Mouse (Mus musculus) forebrain, embryonic 11.5 days (tissue): Measurements from ENCODE around the gene Slc12a9. TPM values are rescaled to one million over a fixed set of nuclear protein-coding genes. Genes with fewer than 3 reads are reported as not detected.

Source experiments
- ATAC-seq: fragments of 200-750 bp; cut with Nextera tagmentation; replicated peaks from 2 replicates; pipeline ENCODE4 v1.8.0; 2017; ENCODE audit warnings: moderate TSS enrichment; ENCODE audit not compliant: low FRiP score
- DNase-seq: peaks from one replicate; pipeline ENCODE4 v3.0.0-alpha.2; 2017; ENCODE audit warnings: low spot score
- H3K27ac ChIP-seq: fragments of 300-500 bp; sonication (generic); 2 replicates; pipeline ENCODE4 v1.5.1; 2014; ENCODE audit warnings: low read depth, low read length
- H3K27me3 ChIP-seq: fragments of 300-500 bp; sonication (generic); 2 replicates; pipeline ENCODE4 v1.6.1; 2014; ENCODE audit warnings: mild to moderate bottlenecking, low read length, mixed read lengths; ENCODE audit not compliant: control insufficient read depth, insufficient read depth
- H3K36me3 ChIP-seq: fragments of 300-500 bp; sonication (generic); 2 replicates; pipeline ENCODE4 v1.6.1; 2014; ENCODE audit warnings: mild to moderate bottlenecking, low read length, moderate library complexity, mixed read lengths; ENCODE audit not compliant: control insufficient read depth, insufficient read depth
- H3K4me1 ChIP-seq: fragments of 300-500 bp; sonication (generic); replicated peaks from 2 replicates; pipeline ENCODE4 v1.6.1; 2014; ENCODE audit warnings: low read length, mixed read lengths; ENCODE audit not compliant: control insufficient read depth, insufficient read depth
- H3K4me2 ChIP-seq: fragments of 300-500 bp; sonication (generic); 2 replicates; pipeline ENCODE4 v1.6.1; 2014; ENCODE audit warnings: low read depth, mild to moderate bottlenecking, low read length, moderate library complexity, mixed read lengths; ENCODE audit not compliant: severe bottlenecking
- H3K4me3 ChIP-seq: fragments of 300-500 bp; sonication (generic); 2 replicates; pipeline ENCODE4 v1.5.1; 2014; ENCODE audit warnings: low read depth, low read length
- H3K9ac ChIP-seq: fragments of 300-500 bp; sonication (generic); 2 replicates; pipeline ENCODE4 v1.6.1; 2014; ENCODE audit warnings: low read length
- H3K9me3 ChIP-seq: fragments of 300-500 bp; sonication (generic); 2 replicates; pipeline ENCODE4 v1.6.1; 2016; ENCODE audit warnings: low read length, mixed read lengths; ENCODE audit not compliant: control insufficient read depth
- WGBS: fragments of 180-500 bp; shearing (Covaris S2); extraction: QIAGEN DNeasy Blood & Tissue Kit; methylation state at CpG from one replicate; pipeline ENCODE4 v1.1.7; 2014; 5-methylcytosine and 5-hydroxymethylcytosine counted together
- polyA plus RNA-seq: library from polyadenylated mRNA; unstranded; fragments of >200 nt; fragmentation: Nextera tagmentation; extraction: Ambion mirVana; gene quantifications from 2 replicates; pipeline ENCODE4 v1.2.1, GENCODE M21; 2014

The Slc12a9 gene
- polyA plus RNA-seq, 1 experiment from 2014 or later, result 10.5 TPM

DNA sequence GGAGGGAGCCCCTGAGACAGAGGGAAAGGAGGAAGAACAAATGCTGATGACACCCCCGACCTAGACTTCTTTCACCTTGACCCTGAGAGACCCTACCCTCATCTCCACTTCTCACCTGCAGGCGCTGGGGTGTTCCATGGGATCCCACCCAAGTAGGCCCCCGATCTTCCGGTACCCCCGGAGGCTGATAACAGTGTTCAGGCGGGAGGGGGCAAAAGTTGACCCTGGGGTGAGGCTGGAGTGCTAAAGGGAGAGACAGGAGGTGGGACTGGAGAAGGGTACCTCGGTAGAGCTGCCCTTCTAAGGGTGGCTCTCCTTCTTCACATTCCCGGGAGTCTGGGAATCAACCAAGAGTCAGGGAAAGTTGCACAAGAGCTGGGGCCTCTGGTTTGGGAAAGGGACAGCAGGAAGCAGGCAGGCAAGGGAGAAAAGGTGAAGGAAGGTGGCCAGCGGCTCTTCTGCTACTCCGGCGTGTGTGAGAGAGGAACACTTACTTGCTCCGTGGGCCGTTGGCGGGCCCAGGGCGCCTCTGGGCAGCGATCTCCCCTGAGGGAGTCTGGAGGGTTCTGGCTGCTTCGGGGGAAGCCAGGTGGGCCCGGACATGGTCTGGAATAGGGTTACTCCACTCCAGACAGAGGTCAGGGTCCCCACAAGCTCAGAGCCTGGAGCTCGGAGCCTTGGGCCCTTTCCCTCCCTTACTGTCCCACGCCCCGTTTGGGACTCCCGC, 19.8 kb downstream of the Slc12a9 start:
- Histone ChIP-seq H3K27me3 (no peaks in the 10 kb centered on the region), H3K4me3 (peak overlapping the region; percentile 63), H3K36me3 (peaks cover 14% of the 10 kb centered on the region), H3K4me1 (peaks cover 19% of the 10 kb centered on the region), H3K4me2 (peak overlapping the region; percentile 89), H3K27ac (peak overlapping the region; percentile 79), H3K9me3 (no peaks in the 10 kb centered on the region), H3K9ac (peak overlapping the region; percentile 87)
- peak; percentile 69 for ATAC-seq
- no peak for DNase-seq
- WGBS, result 2% methylated on average over 22 of the region's 22 CpGs

DNA sequence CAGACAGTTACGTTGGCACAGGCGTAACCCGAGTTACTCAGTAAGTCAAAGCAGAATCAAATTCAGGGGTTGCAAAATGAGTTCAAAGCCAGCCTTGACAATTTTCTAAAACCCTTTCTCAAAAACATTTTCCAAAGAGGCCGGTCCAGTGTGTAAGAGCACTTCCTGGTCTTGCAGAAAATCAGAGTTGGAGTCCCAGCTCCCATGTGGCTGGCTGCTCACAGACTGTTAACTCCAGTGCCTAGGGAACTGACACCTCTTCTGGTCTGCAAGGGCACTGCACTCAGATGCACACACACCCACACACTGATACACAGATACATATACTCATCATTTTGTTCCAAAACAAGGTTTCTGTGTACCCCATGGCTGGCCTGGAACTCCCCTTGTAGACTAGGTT, 25.0 kb downstream of the Slc12a9 start:
- H3K9ac ChIP-seq, result peak overlapping the region; percentile 70; the same call in 1 of the 2 replicates
- H3K36me3 ChIP-seq, result peaks cover 17% of the 10 kb centered on the region
- H3K4me1 ChIP-seq, result peaks cover 15% of the 10 kb centered on the region
- H3K4me3 ChIP-seq, result peak overlapping the region; percentile 93
- WGBS, result 96% methylated on average over 4 of the region's 4 CpGs
- H3K27me3 ChIP-seq, result no peaks in the 10 kb centered on the region
- H3K27ac ChIP-seq, result no peak overlapping the region; the same call in 1 of the 2 replicates
- DNase-seq, result no peak
- peak overlapping the region; percentile 78; the same call in 1 of the 2 replicates for H3K4me2 ChIP-seq
- no peak for ATAC-seq
- no peaks in the 10 kb centered on the region for H3K9me3 ChIP-seq

DNA sequence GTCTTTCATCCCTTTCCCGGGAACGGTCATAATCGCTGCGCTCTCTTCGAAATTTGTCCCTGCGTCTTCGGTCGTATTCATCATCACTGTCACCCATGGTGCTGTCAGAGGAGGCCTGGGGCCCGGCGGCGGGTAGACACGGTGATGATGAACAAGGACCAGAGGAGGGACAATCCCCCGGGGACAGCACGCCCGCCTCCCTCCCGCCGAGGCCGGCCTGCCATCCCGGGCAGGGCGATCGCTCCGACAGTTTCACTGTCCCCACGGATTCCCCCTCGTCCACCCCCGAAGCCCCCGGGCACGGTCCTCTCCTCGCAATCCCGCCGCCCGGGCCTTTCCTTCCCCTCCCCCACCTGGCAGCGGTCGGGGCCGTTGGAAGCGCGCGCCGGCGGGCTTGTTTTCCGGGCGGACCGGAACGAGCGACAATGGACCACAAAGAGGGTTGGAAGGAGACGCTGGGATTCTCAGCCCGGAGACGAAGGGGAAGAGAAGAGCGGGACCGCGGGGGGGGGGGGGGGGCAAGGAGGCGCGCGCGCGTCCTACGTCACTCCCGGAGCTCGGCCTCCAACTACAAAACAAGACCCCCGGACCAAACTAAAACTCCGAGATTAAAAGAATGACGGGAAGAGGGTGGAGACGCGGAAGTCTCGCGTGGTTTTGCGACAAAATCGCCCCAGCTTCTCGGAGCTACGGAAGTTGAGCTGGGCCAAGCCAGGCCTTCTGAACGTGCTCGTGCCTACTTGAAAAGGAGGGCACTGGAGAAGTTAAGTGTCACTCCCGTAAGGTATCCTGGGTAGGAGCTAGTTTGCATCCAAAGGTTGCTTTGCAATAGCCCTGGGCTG, 26.1 kb downstream of the Slc12a9 start, which contains the start of gene Srrt:
Gene Srrt, minus strand, starts transcription at position 604 of the 842 bp plus-strand sequence.
- Histone ChIP-seq H3K4me3 (peak within 1 kb of the TSS; percentile 93), H3K4me2 (peak within 1 kb of the TSS; percentile 78), H3K36me3 (peaks cover 20% of the 10 kb centered on the region), H3K9me3 (no peaks in the 10 kb centered on the region), H3K27ac (peak within 1 kb of the TSS; percentile 94), H3K4me1 (peaks cover 8% of the 10 kb centered on the region), H3K9ac (peak within 1 kb of the TSS; percentile 97), H3K27me3 (no peaks in the 10 kb centered on the region)
- WGBS, result under 1% methylated on average over 65 of the region's 72 CpGs
- ATAC-seq (peak; percentile 82), DNase-seq (peak; percentile 96)

DNA sequence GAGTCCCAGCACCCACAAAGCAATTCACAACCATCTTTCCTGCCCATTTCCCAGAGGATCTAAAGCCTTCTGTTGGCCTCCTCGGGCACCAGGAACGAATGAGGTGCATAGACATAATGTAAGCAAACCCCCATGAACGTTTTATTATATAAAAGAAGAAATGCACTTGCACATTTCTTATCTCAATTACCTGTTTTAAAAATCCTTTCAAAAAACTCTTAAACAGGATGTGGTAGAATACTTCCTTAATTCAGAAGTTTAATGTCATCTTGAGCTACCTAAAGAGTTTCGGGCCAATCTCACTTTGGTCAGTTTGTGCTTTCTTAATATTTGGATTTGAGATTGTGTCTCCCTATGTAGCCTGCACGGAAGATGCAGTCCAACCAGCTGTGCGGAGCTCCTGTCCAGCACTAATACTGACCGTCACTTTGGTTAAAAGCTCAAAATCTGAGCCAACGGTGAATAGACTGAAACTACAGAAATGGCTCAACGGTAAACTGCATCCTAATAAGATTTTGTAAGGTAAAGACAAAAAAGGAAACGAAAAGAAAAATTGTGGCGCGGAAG, 26.9 kb downstream of the Slc12a9 start:
- WGBS, result 16% methylated on average over 12 of the region's 12 CpGs
- peak overlapping the region; percentile 94 for H3K27ac ChIP-seq
- H3K4me2 ChIP-seq, result peak overlapping the region; percentile 78
- no peaks in the 10 kb centered on the region for H3K9me3 ChIP-seq
- DNase-seq (no peak), ATAC-seq (no peak)
- H3K36me3 ChIP-seq, result peaks cover 23% of the 10 kb centered on the region
- H3K9ac ChIP-seq, result peak overlapping the region; percentile 97
- H3K4me1 ChIP-seq, result peaks cover 8% of the 10 kb centered on the region
- H3K4me3 ChIP-seq, result peak overlapping the region; percentile 93
- H3K27me3 ChIP-seq, result no peaks in the 10 kb centered on the region

DNA sequence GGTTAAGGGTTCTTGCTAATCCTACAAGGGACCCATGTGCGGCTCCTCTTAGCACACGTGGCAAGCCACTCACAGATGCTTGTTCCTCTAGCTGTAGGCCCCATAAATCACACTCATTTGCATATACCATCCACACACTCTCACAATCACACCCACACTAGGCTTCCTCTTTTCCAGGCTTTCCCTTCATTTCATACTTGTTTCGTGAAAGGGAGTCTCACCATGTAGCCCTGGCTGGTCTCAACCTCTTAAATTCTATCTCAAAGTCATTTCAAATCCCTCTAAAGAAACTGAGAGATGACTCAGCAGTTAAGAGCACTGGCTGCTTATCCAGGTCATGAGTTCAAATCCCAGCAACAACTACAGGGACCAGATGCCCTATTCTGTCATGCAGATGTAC, 27.6 kb downstream of the Slc12a9 start:
- Histone ChIP-seq H3K27me3 (no peaks in the 10 kb centered on the region), H3K4me3 (peak overlapping the region; percentile 93), H3K36me3 (peaks cover 23% of the 10 kb centered on the region), H3K9ac (no peak overlapping the region), H3K4me1 (peaks cover 8% of the 10 kb centered on the region), H3K4me2 (peak overlapping the region; percentile 78), H3K9me3 (no peaks in the 10 kb centered on the region), H3K27ac (no peak overlapping the region)
- ATAC-seq, result no peak
- 82% methylated on average over 3 of the region's 3 CpGs for WGBS
- no peak for DNase-seq

DNA sequence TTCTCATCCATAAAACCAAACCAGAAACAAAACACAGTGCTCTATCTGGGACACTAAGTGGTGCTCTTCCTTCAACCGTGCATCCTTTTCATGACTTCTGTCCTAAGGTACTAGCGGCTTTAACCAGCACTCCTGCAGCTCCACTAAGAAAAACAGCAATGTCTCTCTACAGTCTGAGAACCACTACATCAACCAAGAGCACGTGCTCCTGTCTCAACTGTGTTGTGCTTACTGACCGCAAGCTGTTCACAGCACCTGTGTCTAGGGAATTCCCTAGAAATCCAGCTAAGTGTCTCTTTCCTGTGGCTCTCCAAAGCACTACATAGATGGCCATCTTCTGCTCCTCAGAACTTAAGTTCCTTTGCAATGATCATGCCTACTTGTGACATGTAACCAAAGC, 28.6 kb downstream of the Slc12a9 start:
- no peaks in the 10 kb centered on the region for H3K9me3 ChIP-seq
- peaks cover 28% of the 10 kb centered on the region for H3K36me3 ChIP-seq
- H3K4me3 ChIP-seq, result no peak overlapping the region
- WGBS, result 88% methylated on average over 4 of the region's 4 CpGs
- DNase-seq (no peak), ATAC-seq (no peak)
- H3K27me3 ChIP-seq, result no peaks in the 10 kb centered on the region
- no peak overlapping the region for H3K9ac ChIP-seq
- no peak overlapping the region for H3K27ac ChIP-seq
- no peak overlapping the region for H3K4me2 ChIP-seq
- peaks cover 8% of the 10 kb centered on the region for H3K4me1 ChIP-seq

DNA sequence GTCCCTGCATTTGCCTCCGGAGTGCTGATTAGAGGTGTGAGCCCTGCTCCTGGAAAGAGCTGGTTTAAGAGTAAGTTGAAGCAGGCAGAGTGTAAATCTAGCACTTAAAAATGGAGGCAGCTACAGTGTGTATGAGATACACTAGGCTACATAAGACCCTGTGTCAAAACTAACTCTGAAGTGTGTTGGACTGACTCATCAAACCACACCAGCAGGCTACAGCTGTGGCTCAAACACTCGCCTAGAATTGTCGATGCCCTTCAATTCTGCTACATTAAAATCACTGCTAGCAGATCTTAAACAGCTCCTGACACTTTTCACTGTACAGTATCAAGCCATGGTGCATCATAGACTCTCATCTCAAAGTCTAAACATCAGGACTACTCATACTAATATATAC, 29.2 kb downstream of the Slc12a9 start:
- H3K4me1 ChIP-seq, result peaks cover 8% of the 10 kb centered on the region
- H3K9me3 ChIP-seq, result no peaks in the 10 kb centered on the region
- no peaks in the 10 kb centered on the region for H3K27me3 ChIP-seq
- peaks cover 27% of the 10 kb centered on the region for H3K36me3 ChIP-seq
- no peak overlapping the region for H3K4me2 ChIP-seq
- no peak overlapping the region for H3K27ac ChIP-seq
- 94% methylated on average over 3 of the region's 3 CpGs for WGBS
- no peak overlapping the region for H3K9ac ChIP-seq
- no peak for ATAC-seq
- DNase-seq, result no peak
- H3K4me3 ChIP-seq, result no peak overlapping the region

DNA sequence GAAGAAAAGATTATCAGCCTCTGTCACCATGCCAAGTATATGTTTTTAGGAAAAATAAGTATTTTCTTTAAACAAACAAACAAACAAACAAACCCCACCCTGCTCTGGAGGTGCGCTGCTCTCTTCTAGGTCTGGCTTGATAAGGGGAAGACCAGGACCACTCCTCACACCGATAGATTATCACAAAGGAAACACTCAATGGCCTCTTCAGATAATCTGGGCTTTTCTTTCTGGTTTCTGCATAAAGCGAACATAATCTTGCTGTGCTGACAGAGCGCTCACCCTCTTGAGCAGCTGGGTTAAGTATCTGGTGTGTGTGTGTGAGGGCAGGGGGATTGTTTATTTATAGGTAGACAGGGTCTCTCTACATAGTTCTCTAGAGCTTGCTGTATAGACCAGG, 29.8 kb downstream of the Slc12a9 start:
- Histone ChIP-seq H3K4me1 (peaks cover 8% of the 10 kb centered on the region), H3K27me3 (no peaks in the 10 kb centered on the region), H3K27ac (no peak overlapping the region), H3K9me3 (no peaks in the 10 kb centered on the region), H3K9ac (no peak overlapping the region), H3K36me3 (peaks cover 25% of the 10 kb centered on the region), H3K4me3 (no peak overlapping the region), H3K4me2 (no peak overlapping the region)
- DNase-seq (no peak), ATAC-seq (no peak)
- WGBS, result 82% methylated on average over 4 of the region's 4 CpGs
